Mouse (Mus musculus) left cerebral cortex, adult 8-10 months (tissue): ENCODE data around the gene Gm13287. TPM values are rescaled to one million over a fixed set of nuclear protein-coding genes. Genes with fewer than 3 reads are reported as not detected.
"Not testable (repeated sequence)": the region's sequence is repeated elsewhere in the genome, so short reads cannot be mapped to it uniquely, and the experiment has no call there.

ENCODE experiments used
- DNase-seq, 2 experiments: peaks; one replicate each; pipeline ENCODE4 v3.0.0; 2022; ENCODE audit warnings: low spot score in 2 of 2
- total RNA-seq, 4 experiments: library from RNA; stranded (reverse); gene quantifications; 2 replicates each; pipeline ENCODE4 v1.2.4; 2022

Gm13287 gene
- not detected for total RNA-seq

DNA sequence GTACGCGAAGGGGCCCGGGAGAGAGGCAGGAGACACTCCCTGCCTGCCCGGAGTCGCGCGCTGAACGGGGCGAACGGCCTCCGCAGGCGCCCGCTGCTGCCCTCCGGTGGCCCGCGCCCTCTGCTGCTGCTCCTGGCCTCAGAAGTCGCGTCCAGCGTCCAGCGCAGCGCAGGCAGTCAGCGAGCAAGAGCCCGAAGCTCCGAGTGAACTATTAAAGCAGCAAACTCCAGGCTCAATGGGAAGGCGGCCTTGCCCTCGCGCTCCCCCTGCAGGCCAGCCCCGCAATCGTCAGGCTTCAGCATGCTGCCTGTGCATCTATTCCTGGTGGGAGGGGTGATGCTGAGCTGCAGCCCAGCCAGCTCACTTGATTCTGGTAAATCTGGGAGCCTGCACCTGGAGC is at the start of gene Gm13287:
Gm13287 (plus strand) TSS at position 301 of the 400 bp plus-strand sequence.
- not testable (repeated sequence) for DNase-seq

DNA sequence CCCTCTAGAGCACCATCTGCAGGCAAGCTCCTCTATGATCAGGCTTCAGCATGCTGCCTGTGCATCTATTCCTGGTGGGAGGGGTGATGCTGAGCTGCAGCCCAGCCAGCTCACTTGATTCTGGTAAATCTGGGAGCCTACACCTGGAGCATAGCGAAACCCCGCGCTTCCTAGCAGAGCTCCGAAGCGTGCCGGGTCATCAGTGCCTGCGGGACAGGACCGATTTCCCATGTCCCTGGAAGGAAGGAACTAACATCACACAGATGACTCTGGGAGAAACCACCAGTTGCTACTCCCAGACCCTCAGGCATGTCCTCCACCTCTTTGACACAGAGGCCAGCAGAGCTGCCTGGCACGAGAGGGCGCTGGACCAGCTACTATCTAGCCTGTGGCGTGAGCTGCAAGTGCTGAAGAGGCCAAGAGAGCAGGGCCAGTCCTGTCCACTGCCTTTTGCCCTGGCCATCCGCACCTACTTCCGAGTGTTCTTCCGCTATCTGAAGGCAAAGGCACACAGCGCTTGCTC is 48.2 kb upstream of the Gm13287 start, which contains the start of gene Gm13271:
Gm13271 (plus strand) TSS at position 51 of the 523 bp plus-strand sequence.
- DNase-seq = peak; percentile 76 to 80

DNA sequence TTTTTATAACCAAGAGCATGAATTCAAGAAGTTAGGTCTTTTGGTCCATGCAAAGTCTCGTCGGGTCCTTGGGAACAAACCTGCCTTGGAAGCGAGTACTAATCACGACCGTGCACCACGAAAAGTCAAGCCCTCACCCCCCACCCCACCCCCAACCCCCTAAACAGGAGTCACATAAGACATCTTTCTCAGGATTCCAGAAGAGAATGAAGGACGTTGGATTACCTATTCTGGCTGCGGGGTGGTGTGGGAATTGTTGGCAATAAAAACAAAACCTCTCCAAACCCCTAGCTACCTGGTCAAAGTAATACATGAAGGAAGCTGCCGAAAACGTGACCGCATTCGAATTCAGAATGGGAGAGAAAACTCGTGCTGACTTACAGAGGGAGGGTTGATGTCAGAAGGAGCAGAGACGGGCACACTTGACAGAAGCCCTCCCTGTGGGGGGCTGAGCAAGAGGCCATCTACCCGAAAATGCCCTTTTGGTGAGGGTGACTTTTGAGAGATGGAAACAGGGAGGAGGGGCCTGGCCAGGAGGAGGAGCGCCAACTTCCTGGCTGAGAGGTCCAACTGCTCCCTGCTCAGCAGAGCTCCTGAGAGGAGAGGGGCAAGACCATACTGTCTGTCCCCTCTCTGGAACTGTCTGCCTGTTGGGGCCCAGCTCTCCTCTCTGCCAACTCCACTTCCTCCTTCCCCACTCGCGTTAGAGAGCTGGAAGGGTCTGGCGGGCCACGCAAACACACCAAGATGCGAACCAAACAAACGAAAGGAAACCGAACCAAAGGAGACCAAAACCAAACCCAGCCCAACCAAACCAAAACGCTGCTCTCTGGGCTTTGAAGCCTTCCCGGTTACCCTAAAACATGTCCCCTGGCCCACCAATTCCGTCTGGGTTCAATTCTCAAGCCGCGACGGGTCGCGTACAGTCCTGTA is 46.2 kb upstream of the Gm13287 start:
- not testable (repeated sequence) for DNase-seq

DNA sequence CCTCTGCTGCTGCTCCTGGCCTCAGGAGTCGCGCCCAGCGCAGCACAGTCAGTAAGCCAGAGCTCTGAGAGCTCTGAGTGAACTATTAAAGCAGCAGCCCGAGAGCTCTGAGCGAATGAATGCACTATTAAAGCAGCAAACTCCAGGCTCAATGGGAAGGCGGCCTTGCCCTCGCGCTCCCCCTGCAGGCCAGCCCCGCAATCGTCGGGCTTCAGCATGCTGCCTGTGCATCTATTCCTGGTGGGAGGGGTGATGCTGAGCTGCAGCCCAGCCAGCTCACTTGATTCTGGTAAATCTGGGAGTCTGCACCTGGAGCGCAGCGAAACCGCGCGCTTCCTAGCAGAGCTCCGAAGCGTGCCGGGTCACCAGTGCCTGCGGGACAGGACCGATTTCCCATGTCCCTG is 45.4 kb upstream of the Gm13287 start:
- DNase-seq = peak; percentile 93 to 98

DNA sequence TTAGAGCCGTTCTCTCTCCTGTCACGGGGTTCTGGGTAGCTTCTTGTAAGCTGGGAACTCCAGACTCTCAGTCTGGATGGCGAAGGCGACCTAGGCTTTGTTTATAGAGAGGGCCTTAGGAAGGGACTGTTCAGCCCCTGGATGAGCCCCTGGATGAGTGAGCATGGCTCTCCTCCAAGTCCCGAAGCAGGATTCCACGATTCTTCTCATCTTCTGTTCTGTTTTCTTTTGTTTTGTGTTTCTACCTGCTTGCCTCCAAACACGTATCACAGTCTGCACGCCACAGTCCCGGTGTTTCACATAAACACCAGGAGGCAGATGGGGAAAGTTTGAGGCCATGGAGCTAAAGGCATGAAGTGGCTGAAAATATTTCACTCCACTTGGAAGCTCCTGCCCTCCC is 44.3 kb upstream of the Gm13287 start:
- peak; percentile 13 to 26 for DNase-seq

- peak; percentile 18 to 55 for DNase-seq
Observed at GRCm38 (mm10) chr4:88759610-88760268, 43.3 kb upstream of the Gm13287 start, which contains the start of gene Gm13283. Gene Gm13283 (plus strand): TSS chr4:88760119.

- DNase-seq = peak; percentile 22 to 34
Observed at GRCm38 (mm10) chr4:88760431-88760830, 42.6 kb upstream of the Gm13287 start.

DNA sequence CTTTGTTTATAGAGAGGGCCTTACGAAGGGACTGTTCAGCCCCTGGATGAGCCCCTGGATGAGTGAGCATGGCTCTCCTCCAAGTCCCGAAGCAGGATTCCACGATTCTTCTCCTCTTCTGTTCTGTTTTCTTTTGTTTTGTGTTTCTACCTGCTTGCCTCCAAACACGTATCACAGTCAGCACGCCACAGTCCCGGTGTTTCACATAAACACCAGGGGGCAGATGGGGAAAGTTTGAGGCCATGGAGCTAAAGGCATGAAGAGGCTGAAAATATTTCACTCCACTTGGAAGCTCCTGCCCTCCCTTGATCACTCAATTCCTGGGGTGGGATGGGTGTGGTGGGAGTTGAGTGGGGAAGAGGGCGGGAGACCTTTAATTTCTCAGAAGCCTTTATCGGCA is 41.3 kb upstream of the Gm13287 start:
- peak; percentile 70 to 80 for DNase-seq

GRCm38 (mm10) chr4:88762341-88762740 is 40.7 kb upstream of the Gm13287 start:
- DNase-seq = peak in 1 of 2 experiments; percentile 25

- not testable (repeated sequence) for DNase-seq
Observed at GRCm38 (mm10) chr4:88763384-88764018, 39.6 kb upstream of the Gm13287 start.

DNA sequence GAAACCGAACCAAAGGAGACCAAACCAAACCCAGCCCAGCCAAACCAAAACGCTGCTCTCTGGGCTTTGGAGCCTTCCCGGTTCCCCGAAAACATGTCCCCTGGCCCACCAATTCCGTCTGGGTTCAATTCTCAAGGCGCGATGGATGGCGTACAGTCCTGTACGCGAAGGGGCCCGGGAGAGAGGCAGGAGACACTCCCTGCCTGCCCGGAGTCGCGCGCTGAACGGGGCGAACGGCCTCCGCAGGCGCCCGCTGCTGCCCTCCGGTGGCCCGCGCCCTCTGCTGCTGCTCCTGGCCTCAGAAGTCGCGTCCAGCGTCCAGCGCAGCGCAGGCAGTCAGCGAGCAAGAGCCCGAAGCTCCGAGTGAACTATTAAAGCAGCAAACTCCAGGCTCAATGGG is 29.5 kb upstream of the Gm13287 start, which contains the start of gene Gm13290:
Gm13290 (plus strand) TSS at position 301 of the 400 bp plus-strand sequence.
- DNase-seq = not testable (repeated sequence)

DNA sequence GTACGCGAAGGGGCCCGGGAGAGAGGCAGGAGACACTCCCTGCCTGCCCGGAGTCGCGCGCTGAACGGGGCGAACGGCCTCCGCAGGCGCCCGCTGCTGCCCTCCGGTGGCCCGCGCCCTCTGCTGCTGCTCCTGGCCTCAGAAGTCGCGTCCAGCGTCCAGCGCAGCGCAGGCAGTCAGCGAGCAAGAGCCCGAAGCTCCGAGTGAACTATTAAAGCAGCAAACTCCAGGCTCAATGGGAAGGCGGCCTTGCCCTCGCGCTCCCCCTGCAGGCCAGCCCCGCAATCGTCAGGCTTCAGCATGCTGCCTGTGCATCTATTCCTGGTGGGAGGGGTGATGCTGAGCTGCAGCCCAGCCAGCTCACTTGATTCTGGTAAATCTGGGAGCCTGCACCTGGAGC is 26.4 kb upstream of the Gm13287 start, which contains the start of gene Gm13289:
Gm13289 (plus strand) TSS at position 301 of the 400 bp plus-strand sequence.
- DNase-seq = not testable (repeated sequence)

DNA sequence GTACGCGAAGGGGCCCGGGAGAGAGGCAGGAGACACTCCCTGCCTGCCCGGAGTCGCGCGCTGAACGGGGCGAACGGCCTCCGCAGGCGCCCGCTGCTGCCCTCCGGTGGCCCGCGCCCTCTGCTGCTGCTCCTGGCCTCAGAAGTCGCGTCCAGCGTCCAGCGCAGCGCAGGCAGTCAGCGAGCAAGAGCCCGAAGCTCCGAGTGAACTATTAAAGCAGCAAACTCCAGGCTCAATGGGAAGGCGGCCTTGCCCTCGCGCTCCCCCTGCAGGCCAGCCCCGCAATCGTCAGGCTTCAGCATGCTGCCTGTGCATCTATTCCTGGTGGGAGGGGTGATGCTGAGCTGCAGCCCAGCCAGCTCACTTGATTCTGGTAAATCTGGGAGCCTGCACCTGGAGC is 23.5 kb upstream of the Gm13287 start, which contains the start of gene Gm13272:
Gm13272 (plus strand) TSS at position 301 of the 400 bp plus-strand sequence.
- not testable (repeated sequence) for DNase-seq

DNA sequence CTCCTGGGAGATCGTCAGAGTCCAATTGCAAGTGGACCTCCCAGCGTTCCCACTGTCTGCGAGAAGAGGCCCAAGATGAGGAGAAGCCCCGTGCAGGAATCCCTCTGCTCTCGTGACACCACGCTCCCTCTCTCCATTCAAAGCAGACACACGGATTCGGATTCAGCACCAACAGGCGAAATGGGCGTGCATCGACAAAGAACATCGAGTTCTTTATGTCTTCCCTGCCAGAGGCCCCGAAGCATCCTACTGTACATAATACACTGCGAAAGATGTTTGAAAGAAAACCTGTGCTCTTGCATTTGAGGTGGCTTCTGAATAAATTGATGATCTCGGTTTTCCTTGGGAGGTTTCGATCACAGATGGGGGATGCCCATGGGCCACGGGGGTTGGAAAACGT is 22.7 kb upstream of the Gm13287 start:
- DNase-seq = not testable (repeated sequence)

DNA sequence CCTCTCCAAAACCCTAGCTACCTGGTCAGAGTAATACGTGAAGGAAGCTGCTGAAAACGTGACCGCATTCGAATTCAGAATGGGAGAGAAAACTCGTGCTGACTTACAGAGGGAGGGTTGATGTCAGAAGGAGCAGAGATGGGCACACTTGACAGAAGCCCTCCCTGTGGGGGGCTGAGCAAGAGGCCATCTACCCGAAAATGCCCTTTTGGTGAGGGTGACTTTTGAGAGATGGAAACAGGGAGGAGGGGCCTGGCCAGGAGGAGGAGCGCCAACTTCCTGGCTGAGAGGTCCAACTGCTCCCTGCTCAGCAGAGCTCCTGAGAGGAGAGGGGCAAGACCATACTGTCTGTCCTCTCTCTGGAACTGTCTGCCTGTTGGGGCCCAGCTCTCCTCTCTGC is 21.2 kb upstream of the Gm13287 start, which contains the start of gene Ifnz:
Ifnz (plus strand) TSS at position 301 of the 400 bp plus-strand sequence.
- not testable (repeated sequence) for DNase-seq

DNA sequence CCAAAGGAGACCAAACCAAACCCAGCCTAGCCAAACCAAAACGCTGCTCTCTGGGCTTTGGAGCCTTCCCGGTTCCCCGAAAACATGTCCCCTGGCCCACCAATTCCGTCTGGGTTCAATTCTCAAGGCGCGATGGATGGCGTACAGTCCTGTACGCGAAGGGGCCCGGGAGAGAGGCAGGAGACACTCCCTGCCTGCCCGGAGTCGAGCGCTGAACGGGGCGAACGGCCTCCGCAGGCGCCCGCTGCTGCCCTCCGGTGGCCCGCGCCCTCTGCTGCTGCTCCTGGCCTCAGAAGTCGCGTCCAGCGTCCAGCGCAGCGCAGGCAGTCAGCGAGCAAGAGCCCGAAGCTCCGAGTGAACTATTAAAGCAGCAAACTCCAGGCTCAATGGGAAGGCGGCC is 20.7 kb upstream of the Gm13287 start:
- DNase-seq = not testable (repeated sequence)

DNA sequence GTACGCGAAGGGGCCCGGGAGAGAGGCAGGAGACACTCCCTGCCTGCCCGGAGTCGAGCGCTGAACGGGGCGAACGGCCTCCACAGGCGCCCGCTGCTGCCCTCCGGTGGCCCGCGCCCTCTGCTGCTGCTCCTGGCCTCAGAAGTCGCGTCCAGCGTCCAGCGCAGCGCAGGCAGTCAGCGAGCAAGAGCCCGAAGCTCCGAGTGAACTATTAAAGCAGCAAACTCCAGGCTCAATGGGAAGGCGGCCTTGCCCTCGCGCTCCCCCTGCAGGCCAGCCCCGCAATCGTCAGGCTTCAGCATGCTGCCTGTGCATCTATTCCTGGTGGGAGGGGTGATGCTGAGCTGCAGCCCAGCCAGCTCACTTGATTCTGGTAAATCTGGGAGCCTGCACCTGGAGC is 17.6 kb upstream of the Gm13287 start, which contains the start of gene Gm13276:
Gm13276 (plus strand) TSS at position 301 of the 400 bp plus-strand sequence.
- not testable (repeated sequence) for DNase-seq

- peak; percentile 34 to 37 for DNase-seq
Observed at GRCm38 (mm10) chr4:88788402-88788801, 14.7 kb upstream of the Gm13287 start, which contains the start of gene Gm13277. Gene Gm13277 (plus strand): TSS chr4:88788632.

DNA sequence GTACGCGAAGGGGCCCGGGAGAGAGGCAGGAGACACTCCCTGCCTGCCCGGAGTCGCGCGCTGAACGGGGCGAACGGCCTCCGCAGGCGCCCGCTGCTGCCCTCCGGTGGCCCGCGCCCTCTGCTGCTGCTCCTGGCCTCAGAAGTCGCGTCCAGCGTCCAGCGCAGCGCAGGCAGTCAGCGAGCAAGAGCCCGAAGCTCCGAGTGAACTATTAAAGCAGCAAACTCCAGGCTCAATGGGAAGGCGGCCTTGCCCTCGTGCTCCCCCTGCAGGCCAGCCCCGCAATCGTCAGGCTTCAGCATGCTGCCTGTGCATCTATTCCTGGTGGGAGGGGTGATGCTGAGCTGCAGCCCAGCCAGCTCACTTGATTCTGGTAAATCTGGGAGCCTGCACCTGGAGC is 11.8 kb upstream of the Gm13287 start, which contains the start of gene Gm13278:
Gm13278 (plus strand) TSS at position 301 of the 400 bp plus-strand sequence.
- DNase-seq = not testable (repeated sequence)

DNA sequence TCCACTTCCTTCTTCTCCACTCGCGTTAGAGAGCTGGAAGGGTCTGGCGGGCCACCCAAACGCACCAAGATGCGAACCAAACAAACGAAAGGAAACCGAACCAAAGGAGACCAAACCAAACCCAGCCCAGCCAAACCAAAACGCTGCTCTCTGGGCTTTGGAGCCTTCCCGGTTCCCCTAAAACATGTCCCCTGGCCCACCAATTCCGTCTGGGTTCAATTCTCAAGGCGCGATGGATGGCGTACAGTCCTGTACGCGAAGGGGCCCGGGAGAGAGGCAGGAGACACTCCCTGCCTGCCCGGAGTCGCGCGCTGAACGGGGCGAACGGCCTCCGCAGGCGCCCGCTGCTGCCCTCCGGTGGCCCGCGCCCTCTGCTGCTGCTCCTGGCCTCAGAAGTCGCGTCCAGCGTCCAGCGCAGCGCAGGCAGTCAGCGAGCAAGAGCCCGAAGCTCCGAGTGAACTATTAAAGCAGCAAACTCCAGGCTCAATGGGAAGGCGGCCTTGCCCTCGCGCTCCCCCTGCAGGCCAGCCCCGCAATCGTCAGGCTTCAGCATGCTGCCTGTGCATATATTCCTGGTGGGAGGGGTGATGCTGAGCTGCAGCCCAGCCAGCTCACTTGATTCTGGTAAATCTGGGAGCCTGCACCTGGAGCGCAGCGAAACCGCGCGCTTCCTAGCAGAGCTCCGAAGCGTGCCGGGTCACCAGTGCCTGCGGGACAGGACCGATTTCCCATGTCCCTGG is 8.9 kb upstream of the Gm13287 start, which contains the start of gene Gm13275:
Gm13275 (plus strand) TSS at position 552 of the 740 bp plus-strand sequence.
- DNase-seq = peak; percentile 63 to 82
